Mouse (Mus musculus): Measurements from ENCODE around the gene Cyp4a30b. TPM values are rescaled to one million over a fixed set of nuclear protein-coding genes. Genes with fewer than 3 reads are reported as not detected.
"Not testable (repeated sequence)": the region's sequence is repeated elsewhere in the genome, so short reads cannot be mapped to it uniquely, and the experiment has no call there.

Cyp4a30b gene
- polyA plus RNA-seq (2015; fragmentation: Nextera tagmentation; extraction: Ambion mirVana) = not detected in 2 replicates

GRCm38 (mm10) chr4:115452304-115452703 lies at the start of gene Cyp4a30b:
Gene Cyp4a30b (plus strand): TSS chr4:115452604.
- Histone ChIP-seq H3K4me3 (replicated peaks) (no peak within 1 kb of the TSS), H3K9ac (replicated peaks) (no peak within 1 kb of the TSS), H3K27ac (replicated peaks) (no peak within 1 kb of the TSS), H3K36me3 (no peaks in the 10 kb centered on the region), H3K4me1 (no peaks in the 10 kb centered on the region), H3K27me3 (replicated peaks) (no peaks in the 10 kb centered on the region), H3K9me3 (replicated peaks) (no peaks in the 10 kb centered on the region), H3K4me2 (no peak within 1 kb of the TSS)
- ATAC-seq (ENCODE audit: low FRiP score) = no peak
- WGBS = 89% methylated on average over 3 of the region's 3 CpGs

GRCm38 (mm10) chr4:115411324-115411723 lies 41.1 kb upstream of the Cyp4a30b start, which contains the start of gene Cyp4a12b:
Gene Cyp4a12b (plus strand): TSS chr4:115411624.
- H3K9me3 ChIP-seq (replicated peaks); H3K4me3 ChIP-seq (replicated peaks); ATAC-seq (ENCODE audit: low FRiP score); H3K4me2 ChIP-seq; H3K27me3 ChIP-seq (replicated peaks); H3K4me1 ChIP-seq; H3K9ac ChIP-seq (replicated peaks); H3K36me3 ChIP-seq; H3K27ac ChIP-seq (replicated peaks): not testable (repeated sequence)

GRCm38 (mm10) chr4:115450577-115451137 lies 1.7 kb upstream of the Cyp4a30b start:
- 69% methylated on average over 3 of the region's 3 CpGs for WGBS
- H3K27ac ChIP-seq (replicated peaks) = no peak overlapping the region
- H3K4me3 ChIP-seq (replicated peaks) = no peak overlapping the region
- no peaks in the 10 kb centered on the region for H3K4me1 ChIP-seq
- no peaks in the 10 kb centered on the region for H3K27me3 ChIP-seq (replicated peaks)
- H3K4me2 ChIP-seq = no peak overlapping the region
- no peaks in the 10 kb centered on the region for H3K9me3 ChIP-seq (replicated peaks)
- H3K9ac ChIP-seq (replicated peaks) = no peak overlapping the region
- no peak for ATAC-seq (ENCODE audit: low FRiP score)
- no peaks in the 10 kb centered on the region for H3K36me3 ChIP-seq

GRCm38 (mm10) chr4:115473585-115473984 lies 21.2 kb downstream of the Cyp4a30b start:
- not testable (repeated sequence) for H3K27ac ChIP-seq (replicated peaks); H3K27me3 ChIP-seq (replicated peaks); H3K9me3 ChIP-seq (replicated peaks); H3K4me2 ChIP-seq; H3K4me3 ChIP-seq (replicated peaks); ATAC-seq (ENCODE audit: low FRiP score); H3K36me3 ChIP-seq; H3K4me1 ChIP-seq; H3K9ac ChIP-seq (replicated peaks)
- WGBS = 81% methylated on average over 3 of the region's 3 CpGs

- ATAC-seq (ENCODE audit: low FRiP score); H3K27ac ChIP-seq (replicated peaks); H3K9ac ChIP-seq (replicated peaks); H3K4me3 ChIP-seq (replicated peaks); H3K9me3 ChIP-seq (replicated peaks); H3K36me3 ChIP-seq; H3K4me1 ChIP-seq; H3K4me2 ChIP-seq; H3K27me3 ChIP-seq (replicated peaks): not testable (repeated sequence)
Measured at GRCm38 (mm10) chr4:115476051-115476450, 23.6 kb downstream of the Cyp4a30b start.

- Histone ChIP-seq H3K9me3 (replicated peaks) (no peaks in the 10 kb centered on the region), H3K4me3 (replicated peaks) (no peak overlapping the region), H3K36me3 (no peaks in the 10 kb centered on the region), H3K9ac (replicated peaks) (no peak overlapping the region), H3K27me3 (replicated peaks) (no peaks in the 10 kb centered on the region), H3K27ac (replicated peaks) (no peak overlapping the region), H3K4me2 (no peak overlapping the region), H3K4me1 (no peaks in the 10 kb centered on the region)
- WGBS = 79% methylated on average over 6 of the region's 6 CpGs
- ATAC-seq (ENCODE audit: low FRiP score) = no peak
Measured at GRCm38 (mm10) chr4:115481006-115481652, 28.7 kb downstream of the Cyp4a30b start.

GRCm38 (mm10) chr4:115496001-115496400 lies 43.6 kb downstream of the Cyp4a30b start, which contains the start of gene Cyp4a14:
Gene Cyp4a14 (minus strand): TSS chr4:115496142.
- Histone ChIP-seq H3K9me3 (replicated peaks) (no peaks in the 10 kb centered on the region), H3K4me1 (no peaks in the 10 kb centered on the region), H3K27me3 (replicated peaks) (no peaks in the 10 kb centered on the region), H3K27ac (replicated peaks) (no peak within 1 kb of the TSS), H3K36me3 (no peaks in the 10 kb centered on the region), H3K9ac (replicated peaks) (no peak within 1 kb of the TSS), H3K4me3 (replicated peaks) (no peak within 1 kb of the TSS), H3K4me2 (no peak within 1 kb of the TSS)
- WGBS = 83% methylated on average over 1 of the region's 1 CpGs
- no peak for ATAC-seq (ENCODE audit: low FRiP score)

- Histone ChIP-seq H3K9me3 (replicated peaks) (no peaks in the 10 kb centered on the region), H3K27ac (replicated peaks) (no peak overlapping the region), H3K27me3 (replicated peaks) (no peaks in the 10 kb centered on the region), H3K36me3 (no peaks in the 10 kb centered on the region), H3K4me2 (no peak overlapping the region), H3K4me1 (no peaks in the 10 kb centered on the region), H3K9ac (replicated peaks) (no peak overlapping the region), H3K4me3 (replicated peaks) (no peak overlapping the region)
- ATAC-seq (ENCODE audit: low FRiP score) = no peak
- 90% methylated on average over 3 of the region's 3 CpGs for WGBS
Measured at GRCm38 (mm10) chr4:115497466-115497865, 45.1 kb downstream of the Cyp4a30b start.

GRCm38 (mm10) chr4:115513964-115514363 lies 61.6 kb downstream of the Cyp4a30b start:
- not testable (repeated sequence) for H3K9ac ChIP-seq (replicated peaks); H3K36me3 ChIP-seq; H3K9me3 ChIP-seq (replicated peaks); H3K4me2 ChIP-seq; H3K27me3 ChIP-seq (replicated peaks); H3K4me3 ChIP-seq (replicated peaks); H3K27ac ChIP-seq (replicated peaks); H3K4me1 ChIP-seq; ATAC-seq (ENCODE audit: low FRiP score)

GRCm38 (mm10) chr4:115518000-115518399 lies 65.6 kb downstream of the Cyp4a30b start, which contains the start of gene Cyp4a10:
Gene Cyp4a10 (plus strand): TSS chr4:115518264.
- H3K4me3 ChIP-seq (replicated peaks); H3K4me1 ChIP-seq; H3K36me3 ChIP-seq; H3K9me3 ChIP-seq (replicated peaks); H3K9ac ChIP-seq (replicated peaks); ATAC-seq (ENCODE audit: low FRiP score); H3K27ac ChIP-seq (replicated peaks); H3K27me3 ChIP-seq (replicated peaks); H3K4me2 ChIP-seq: not testable (repeated sequence)
- 94% methylated on average over 5 of the region's 5 CpGs for WGBS

- H3K36me3 ChIP-seq = no peaks in the 10 kb centered on the region
- WGBS = 82% methylated on average over 4 of the region's 4 CpGs
Measured at GRCm38 (mm10) chr4:115519444-115519843, 67.0 kb downstream of the Cyp4a30b start.

More at GRCm38 (mm10) chr4:115519444-115519843, 67.0 kb downstream of the Cyp4a30b start:
- no peaks in the 10 kb centered on the region for H3K27me3 ChIP-seq (replicated peaks)
- ATAC-seq (ENCODE audit: low FRiP score) = no peak
- H3K9me3 ChIP-seq (replicated peaks) = no peaks in the 10 kb centered on the region
- no peak overlapping the region for H3K27ac ChIP-seq (replicated peaks)
- H3K4me1 ChIP-seq = no peaks in the 10 kb centered on the region
- H3K4me3 ChIP-seq (replicated peaks) = no peak overlapping the region
- no peak overlapping the region for H3K4me2 ChIP-seq
- no peak overlapping the region for H3K9ac ChIP-seq (replicated peaks)
